Mouse (Mus musculus) urinary bladder, postnatal 36 days (tissue): ENCODE measurements at regions not wholly inside any gene's neighbourhood (a gene's known extent, or its start where the extent isn't known, plus 50 kb on each side); places are given as distances from the start of the nearest gene placed in this dataset.
A peak's percentile ranks its signal among the peaks of the same experiment; 100 is the strongest.
"Not testable (repeated sequence)": the region's sequence is repeated elsewhere in the genome, so short reads cannot be mapped to it uniquely, and the experiment has no call there.

Experiments used
- DNase-seq, 2 experiments: peaks; one replicate each; pipeline ENCODE4 v3.0.0; 2022; ENCODE audit warnings: low spot score in 2 of 2, mixed read lengths in 1 of 2

DNA sequence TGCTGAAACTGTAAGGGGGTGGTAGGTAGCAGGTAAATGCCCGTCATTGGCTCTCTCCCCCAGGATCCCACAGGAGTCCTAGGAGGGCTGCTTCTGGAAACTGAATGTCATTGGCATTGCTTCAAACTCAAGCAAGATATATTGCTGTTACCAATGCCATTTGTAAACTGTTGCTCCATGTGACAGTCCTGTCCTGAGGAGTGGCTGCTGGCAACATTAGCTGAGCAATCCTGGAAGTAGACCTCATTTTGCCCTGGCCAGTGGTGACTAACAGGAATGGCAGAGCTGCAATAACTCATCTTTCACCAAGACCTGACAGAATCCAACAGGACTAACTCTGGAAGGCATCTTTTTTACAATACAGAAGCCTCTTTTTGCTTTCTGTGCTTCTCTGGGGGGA lies 143.2 kb downstream of the Gm815 start:
- DNase-seq, result no peak

DNA sequence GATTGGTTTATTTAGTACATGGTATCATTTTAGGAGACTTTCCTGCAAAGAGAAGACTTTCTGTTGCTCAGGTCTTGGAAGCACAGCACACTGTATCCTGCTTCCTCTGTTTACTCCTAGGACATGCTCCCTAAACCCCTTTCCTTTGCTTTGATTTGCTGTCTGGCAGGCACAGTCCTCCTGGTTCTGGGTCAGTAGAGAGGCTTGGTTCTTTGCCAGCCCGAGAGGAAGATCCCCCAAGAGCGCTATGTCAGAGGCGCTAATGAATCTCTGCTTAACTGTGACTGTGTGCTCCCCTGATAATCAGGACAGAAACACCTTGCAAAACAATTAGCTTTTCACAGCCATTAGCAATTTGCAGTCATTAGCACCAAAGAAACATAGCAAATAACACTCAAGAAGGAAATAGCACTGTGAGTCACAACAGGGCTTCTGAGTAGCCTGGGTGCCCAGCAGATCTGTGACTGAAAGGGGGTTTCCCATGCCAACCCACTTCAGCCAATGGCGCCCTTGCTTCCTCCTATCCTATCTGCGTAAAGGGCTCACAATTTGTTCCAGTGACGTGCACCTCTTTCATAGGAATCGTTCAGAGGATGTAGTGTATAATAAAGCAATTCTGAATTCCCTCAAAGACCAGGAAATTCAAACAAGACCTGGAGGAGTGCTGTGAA lies 145.5 kb downstream of the Gm815 start:
- DNase-seq, result no peak

DNA sequence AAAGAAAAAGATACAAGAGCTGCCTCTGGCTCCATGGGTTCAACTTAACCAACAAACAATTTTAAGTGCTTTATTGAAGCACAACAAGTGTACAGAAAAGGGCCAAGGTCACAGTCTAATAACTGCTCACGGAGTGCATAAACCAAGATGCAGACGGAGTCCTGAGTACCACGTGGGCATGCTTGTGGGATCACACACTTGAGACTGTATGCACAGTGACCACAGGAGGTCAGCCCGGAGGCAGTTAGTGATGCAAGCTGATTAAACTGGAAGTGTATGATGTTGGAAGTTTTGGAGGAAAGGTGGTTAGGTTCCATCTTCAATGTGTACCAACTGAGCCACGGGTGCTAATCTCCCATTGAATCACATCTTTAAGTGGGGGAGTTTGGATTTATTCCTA lies 146.9 kb downstream of the Gm815 start:
- no peak for DNase-seq

DNA sequence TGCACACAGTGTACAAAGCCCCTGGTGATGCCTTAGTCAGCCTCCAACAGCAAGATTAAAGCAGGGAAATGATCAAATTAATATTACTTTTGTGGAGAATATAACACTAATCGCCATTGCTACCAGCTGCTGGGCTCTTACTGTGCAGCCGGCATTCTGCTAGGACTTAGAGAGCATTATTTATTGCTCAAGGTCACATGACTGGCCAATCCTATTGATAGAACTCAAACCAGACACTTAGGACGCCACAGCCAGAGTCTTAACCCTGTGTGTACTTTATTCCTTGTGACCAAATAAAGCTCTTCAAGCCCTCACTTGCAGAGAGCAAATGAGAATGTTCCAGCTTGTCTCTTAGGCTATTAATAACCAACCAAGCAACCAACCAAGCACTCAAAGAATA lies 152.6 kb downstream of the Gm815 start:
- DNase-seq, result no peak

DNA sequence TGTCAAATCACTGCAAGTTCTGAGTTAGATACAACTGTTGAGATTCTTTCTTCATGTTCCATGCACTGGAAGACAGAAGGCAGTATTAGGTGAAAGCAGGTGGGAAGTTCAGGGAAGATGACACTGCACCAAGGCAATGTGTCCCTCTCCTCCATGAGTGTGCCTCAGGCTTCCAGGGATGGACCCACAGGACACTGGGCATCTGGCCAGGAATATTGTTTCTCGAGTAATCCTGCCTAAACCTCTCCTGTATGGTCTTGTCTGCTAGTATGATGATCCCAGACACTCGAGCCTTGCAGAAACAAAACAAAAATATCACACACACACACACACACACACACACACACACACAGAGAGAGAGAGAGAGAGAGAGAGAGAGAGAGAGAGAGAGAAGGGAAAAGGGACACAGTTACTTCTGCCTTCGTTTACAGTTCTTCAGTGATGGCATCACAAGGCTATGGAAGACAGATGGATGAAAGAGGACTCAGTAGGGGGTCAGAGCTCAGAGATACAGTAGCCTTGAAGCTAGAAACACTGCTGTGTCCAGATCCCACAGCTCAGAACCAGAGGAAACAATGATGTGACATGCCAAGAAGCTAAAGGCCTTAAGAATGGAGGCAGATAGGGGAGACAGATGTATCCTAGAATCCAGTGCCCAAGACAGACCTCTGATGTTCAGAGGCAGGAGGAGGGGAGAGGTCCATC lies 154.8 kb downstream of the Gm815 start:
- DNase-seq, result no peak

DNA sequence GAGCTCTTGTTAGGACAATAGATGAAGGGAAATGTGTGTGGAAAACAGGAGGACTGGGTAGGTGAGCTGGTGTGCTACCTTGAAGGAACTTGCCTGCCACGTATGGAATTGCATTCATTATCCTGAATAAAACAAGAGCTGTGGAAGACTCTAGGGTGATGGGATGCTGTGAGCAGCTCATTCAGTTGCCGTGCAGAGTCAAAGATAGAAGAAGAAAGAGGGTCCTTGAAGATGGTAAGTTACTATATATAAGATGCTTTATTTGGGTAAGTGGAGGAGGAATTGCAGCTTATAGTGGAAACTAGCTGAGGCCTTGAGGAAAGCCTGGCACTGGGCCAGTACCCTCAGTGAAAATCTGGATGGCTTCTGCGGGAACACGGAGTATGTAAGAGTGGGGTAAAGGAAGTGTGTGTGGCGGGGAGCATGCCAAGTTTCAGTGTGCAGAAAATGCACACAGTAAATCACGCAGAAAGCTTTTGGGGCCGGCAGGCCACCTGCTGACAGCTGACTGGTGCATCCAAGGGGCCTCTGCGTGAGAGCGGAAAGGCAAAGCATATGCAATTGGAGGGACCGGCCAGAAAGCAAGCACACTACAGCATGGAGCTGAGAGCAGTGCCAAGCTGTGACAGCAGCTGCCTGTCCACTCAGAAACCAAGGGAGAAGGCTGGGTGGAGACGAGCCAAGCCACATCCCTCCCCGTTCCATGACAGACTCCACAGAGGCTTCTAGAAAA lies 149.7 kb upstream of the Vldlr start:
- no peak for DNase-seq

DNA sequence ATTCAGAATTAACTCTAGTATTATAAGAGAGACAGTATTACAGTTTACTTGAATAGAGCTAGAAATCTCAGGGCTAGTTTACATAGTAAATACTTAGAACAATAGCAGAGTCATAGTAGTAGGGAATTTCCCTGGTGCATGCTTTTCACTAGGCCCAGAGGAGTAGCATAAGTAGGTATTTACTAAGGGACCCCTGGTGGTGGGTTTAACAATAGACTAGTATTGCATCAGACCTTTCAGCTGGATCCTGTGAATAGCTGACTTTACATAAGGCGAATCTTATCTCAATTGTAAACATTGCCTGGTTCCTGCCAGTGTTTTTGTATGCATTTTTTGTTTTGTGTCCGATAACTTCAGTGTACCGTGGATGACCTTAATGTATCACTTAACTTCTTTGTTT lies 143.0 kb upstream of the Vldlr start:
- no peak for DNase-seq

DNA sequence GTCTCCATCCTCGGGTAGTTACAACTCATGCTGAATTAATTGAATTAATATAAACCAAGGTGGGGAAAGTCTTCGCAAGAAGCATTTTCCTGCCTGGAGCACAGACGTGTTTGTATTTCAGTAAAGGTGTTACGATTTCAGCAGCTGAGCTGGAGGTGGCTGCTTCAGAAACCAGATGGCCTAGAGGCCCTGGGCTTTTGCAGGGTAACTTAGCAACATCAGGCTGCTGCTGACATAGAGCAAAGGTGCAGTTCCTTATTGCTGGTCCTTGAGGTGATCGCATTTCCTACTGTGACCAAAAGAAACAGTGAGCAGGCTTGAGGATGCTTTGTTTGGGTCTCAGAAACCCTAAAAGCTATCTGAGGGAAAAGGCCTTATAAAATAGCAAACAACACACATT lies 141.3 kb upstream of the Vldlr start:
- DNase-seq, result no peak

DNA sequence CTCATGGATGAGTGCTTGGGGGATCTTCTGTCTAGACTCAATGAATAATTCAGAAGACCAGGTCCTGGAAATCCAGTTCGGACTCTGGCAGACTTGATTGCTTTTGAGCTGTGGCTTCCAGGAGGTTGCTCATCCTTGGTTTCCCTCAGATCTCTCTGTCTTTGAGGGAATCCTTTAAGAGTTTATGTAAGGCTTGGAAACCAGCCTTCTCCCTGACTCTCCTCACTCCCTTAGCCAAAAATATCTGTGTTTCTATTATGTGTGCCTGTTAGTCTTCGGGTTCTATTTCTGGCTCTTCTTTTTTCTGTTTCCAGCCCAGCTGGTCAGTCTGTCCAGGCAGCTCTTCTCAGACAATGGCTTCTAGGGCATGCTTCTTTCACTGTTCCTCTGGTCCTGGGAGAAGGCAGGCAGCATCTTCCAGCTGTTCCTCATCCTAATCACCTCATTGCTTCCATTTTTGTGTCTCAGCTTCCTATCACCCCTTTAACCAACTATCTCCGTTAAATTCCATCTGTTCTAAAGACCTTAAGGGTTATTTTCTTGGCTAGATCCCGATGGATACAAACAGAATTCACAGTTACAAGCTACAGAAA lies 139.3 kb upstream of the Vldlr start:
- no peak for DNase-seq

DNA sequence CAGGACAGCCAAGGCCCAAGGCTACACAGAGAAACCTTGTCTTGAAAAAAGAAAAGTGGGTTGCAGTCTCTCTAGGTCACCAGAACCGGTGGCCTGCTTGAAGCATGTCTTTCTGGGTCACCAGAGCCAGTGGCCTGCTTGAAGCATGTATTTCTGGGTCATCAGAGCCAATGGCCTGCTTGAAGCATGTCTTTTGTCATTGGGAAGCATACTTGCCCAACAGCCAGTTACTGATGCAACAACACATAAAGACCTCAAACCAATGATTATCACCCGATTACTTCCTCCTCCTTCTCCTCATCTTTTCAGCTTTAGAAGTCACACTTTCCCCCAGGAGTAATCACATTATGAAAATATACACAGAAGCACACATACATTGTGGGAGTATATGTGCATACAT lies 128.9 kb upstream of the Vldlr start:
- DNase-seq, result no peak

DNA sequence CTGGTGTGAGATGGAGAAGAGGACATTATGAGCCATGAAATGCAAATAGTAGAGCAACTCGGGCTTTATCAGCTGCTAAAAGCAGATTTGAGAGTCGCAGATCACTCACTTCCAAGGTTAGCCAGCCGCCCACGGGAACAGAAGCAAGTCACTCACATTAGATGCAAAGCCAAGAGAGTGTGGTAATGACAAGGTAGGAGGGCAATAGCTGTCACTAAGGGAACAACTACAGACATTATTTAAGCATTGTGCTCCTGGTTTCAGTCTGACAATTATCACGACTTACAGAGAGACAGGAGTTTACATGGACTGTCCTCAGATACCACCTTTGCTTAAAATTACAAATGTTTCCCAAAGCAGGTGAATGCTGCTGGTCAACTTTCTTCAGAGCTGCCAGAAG lies 128.5 kb upstream of the Vldlr start:
- DNase-seq, result no peak

DNA sequence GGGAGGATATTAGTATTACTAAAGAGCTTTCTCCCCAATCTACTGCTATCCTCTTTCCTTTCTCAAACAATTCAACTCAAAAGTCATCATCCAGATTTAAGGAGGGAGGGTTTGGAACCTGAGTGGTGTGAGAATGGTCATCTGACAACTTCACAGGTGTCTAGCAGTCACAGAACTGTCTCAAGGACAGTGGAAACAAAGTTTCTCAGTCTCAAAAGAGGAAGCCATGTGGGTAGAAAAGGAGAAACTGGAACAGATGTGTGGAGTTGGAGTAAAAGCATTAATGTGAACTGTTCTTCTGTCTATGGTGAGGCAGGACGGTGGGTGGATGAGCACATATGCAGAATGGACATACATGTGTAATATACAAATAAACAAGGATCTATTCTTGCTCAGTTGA lies 127.2 kb upstream of the Vldlr start:
- no peak for DNase-seq

DNA sequence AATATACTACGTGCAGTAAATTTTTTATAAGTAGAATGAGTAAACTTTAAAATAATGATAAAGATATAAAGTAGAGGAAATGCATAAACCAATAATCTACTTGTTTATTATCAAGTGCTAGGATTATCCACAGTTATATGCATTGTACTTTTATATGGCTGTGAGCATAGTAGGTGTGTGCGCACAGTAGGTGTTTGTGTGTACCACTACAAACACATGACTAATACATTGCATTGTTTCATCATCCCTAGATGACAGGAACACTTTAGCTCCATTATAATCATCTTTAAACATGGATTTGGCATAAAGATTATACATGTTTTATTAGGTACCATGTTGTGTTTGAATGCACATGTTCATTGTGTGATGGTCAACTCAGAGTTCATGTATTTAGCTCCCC lies 124.7 kb upstream of the Vldlr start:
- no peak for DNase-seq

DNA sequence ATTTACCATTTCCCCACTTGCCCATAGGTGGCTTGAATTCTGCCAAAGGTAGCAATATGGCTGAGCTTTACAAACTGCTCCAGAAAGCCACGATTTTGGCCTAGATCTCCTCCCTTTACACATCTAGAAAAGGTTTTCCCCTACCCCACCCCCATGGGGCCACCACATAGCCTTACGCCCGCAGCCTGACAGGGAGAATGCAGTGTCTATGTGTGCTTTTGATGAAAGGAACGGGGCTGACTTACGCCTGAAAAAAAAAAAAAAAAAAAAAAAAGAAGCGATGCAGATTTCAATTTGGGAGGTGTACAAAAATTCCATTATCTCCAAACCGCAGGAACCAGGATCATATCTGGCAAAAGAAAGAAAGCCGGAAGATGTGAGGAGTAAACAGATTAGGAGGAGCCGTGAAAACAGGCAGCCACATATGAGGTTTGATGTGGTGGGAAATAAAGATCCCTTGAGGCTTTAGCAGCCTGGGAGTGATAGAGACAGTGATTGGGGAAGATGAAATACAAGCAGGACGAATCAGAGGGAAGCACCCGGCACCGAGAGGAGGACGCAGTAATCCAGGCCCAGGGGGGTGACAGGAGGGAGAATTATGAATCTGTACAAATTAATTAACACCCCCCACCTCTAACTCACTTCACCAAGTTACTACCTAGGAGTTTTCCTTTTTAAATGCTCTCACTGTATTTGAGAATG lies 121.4 kb upstream of the Vldlr start:
- DNase-seq, result no peak

DNA sequence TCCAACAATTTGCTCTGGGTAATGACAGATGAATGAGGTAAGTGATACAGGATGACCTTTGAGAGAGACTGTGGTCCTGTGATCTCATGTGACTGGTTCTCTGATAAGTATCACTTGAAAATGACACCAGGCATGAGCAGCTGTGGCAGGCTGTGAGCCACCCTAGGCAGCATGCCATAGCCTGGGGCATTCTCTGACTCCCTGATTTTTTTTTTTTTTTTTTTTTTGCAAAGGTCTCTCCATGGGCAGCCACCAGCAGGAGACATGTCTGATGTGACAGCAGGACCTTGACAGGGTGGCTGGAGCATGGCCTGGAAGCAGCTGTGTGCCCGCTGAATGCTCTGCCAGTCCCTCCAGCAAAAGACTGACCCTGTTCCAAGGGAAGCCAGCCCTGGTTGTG lies 116.4 kb upstream of the Vldlr start:
- DNase-seq, result no peak

DNA sequence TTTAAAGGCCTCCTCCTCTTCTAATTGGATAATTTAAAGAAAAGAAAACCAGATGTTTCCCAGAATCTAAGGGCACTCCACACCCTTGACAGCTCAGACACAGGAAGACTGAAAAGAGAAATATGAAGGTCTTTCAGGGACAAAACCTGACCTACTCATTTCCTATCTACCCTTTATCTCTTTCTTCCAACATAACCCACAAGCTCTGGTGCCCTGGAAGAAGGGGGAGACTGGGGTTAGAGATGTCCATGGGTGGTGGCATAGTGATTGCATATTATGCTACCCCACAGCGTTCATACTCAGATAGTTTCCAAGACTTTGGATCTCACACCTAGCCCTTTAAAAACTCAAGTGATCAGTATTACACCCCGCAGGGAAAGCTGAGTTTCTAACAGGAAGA lies 105.8 kb upstream of the Vldlr start:
- DNase-seq, result no peak

DNA sequence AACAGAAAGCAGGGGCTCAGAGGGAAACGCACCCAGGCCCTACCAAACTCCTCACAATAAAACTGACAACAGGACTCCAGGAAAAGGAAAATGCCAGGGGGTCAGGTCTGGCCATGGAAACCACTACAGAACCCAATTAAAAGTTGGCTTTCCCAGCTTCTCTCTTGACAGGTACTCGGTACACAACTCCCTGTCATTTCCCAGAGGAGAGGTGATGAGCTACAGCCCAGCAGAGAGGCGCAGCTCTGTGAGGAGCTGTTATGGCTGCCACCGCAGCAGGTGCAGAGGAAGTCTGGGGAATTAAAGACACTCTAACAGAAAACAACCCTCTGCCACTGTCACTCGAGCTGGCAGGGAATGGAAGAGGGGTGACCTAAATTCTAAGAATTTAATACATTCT lies 95.4 kb upstream of the Vldlr start:
- DNase-seq, result no peak

DNA sequence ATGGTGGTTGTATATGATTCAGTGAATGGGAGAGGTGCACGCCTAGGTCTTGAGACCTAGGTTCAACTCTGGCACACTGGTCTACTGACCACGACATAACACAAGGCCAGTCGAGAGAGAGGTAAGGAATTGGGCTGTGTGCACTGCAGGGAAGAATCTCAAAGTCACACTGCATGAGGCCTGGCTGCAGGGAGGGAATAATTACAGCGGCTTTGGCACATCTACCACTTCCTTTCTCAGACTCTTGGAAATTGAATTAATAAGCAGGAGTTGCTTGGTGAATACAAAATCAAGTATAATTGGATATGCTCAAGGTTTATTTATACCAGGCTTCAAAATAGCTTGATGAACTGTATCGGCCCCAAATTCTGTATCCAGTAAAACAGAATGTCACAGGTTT lies 93.9 kb upstream of the Vldlr start:
- DNase-seq, result no peak

DNA sequence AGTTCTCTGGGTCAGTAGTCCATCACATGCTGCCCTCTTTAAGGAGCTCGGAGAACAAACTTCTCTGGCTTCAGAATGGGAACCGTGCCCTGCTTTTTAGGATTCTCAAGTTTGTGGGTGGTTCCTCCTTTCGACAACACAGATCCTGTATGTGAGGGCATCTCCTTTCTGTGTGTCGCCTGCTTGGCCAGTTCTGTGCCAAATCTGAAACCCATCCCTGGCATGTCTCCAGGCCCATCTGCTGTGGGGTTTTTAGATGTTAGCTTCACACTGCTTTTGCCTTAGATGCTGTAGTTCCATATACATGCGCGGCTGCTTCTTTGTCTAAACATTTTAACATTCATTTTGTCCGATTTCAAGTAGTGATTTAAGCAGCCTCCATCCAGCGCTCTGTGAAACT lies 93.0 kb upstream of the Vldlr start:
- DNase-seq, result no peak

DNA sequence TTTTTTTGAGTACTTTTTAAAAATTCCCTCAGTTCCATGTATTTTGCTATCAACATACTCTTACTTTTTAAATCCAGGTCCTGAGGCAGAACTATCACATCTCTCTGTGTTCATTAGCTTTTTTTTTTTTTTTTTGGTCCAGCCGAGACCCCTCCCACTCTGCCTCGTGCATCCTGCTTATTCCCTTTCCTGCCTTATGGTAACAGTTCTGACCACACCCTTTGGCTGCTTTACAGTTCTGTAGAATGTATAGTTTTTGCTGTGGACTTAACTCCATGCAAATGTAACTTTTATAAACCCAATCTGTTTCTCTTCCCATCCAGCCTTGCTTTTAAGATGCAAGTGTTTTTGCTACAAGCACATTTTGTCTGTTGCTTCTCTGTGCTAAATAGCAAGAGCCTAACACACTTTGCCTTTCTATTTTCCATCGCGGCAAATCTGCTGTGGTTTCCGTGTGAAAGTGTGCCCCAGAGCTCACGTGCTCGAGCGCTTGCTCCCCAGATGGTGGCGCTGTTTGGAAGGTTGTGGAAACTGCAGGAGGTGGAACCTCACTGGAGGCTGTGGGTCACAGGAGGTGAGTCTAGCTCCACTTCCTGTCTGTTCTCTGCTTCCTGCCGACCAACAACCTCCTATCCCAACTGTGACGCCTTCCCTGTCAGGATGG lies 92.3 kb upstream of the Vldlr start:
- peak; percentile 5 to 31 for DNase-seq

DNA sequence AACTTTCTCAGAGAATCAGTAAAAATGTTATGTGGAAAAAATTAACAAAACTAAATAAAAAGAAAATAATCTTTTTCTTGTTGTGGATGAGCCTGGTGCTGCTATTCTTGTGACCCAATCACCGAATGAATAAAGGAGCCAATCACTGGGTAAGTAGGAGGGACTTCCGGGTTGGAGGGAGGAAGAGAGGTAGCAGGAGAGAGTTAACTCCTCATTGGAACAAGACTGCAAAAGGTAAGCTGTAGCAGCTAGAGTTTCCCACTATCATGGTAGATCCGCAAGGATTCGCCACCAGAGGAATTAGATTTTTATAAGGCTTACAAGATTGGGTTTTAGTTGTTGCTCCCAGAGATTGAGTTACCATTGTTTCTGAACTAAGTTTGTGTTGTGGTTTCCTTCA lies 87.8 kb upstream of the Vldlr start:
- DNase-seq, result not testable (repeated sequence)

DNA sequence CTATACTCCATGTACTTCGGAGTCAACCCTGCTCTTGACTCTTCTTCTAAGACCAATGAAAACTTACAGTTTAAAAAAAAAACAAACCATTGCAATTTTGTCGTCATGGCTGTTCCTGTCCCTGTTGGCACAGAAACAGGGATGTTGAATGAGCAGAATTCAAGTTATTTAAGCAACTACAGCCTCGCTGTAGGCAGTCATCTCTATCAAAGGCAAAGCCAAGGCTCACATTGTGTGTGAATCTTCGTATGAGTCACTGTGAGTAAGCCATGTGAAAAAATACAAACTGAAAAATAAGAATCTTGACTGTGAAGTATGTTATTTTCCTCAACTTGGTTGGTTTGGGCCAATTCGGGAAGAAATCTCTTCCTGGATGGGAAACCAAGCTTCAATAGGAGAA lies 81.9 kb upstream of the Vldlr start:
- DNase-seq, result no peak
